Mouse (Mus musculus): ENCODE measurements around the gene E130116L18Rik. TPM values are rescaled to one million over a fixed set of nuclear protein-coding genes. Genes with fewer than 3 reads are reported as not detected.
"Not testable (repeated sequence)": the region's sequence is repeated elsewhere in the genome, so short reads cannot be mapped to it uniquely, and the experiment has no call there.

Gene E130116L18Rik
- polyA plus RNA-seq, 1 experiment: not detected

DNA sequence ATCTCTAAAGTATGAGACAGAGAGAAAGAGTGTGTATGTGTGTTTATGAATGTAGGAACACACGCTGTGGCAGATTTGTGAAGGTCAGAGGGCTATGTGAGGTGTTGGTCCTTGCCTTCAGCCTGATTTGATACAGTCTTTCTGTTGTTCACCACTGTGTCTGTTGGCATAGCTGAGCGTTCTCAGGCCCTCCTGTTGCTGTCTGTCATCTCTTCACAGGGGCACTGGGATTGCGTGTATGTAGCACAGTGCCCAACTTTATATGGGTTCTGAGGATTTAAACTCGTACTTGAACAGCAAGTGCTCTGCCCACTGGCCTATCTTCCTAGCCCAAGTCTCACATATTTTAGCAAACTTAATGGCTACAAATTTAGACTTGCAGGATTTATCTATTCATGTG is 39.4 kb downstream of the E130116L18Rik start:
- H3K36me3 ChIP-seq (ENCODE audit: control insufficient read depth, insufficient read depth, low read length): no peaks in the 10 kb centered on the region
- WGBS: 91% methylated on average over 4 of the region's 4 CpGs
- H3K27ac ChIP-seq (ENCODE audit: insufficient read depth, low read depth, low read length): no peak overlapping the region
- no peaks in the 10 kb centered on the region for H3K27me3 ChIP-seq (ENCODE audit: control insufficient read depth, insufficient read depth, low read length)
- no peaks in the 10 kb centered on the region for H3K4me1 ChIP-seq (ENCODE audit: control insufficient read depth, insufficient read depth, insufficient read length, low read length)
- TF ChIP-seq CTCF (IDR thresholded peaks at IDR 0.05; ENCODE audit: extremely low read depth, insufficient read length, insufficient replicate concordance, low read depth, low read length): no peak
- no peak for TF ChIP-seq POLR2A (IDR thresholded peaks at IDR 0.05; ENCODE audit: low read depth, low read length)
- H3K4me3 ChIP-seq (ENCODE audit: low read depth, low read length): no peak overlapping the region

DNA sequence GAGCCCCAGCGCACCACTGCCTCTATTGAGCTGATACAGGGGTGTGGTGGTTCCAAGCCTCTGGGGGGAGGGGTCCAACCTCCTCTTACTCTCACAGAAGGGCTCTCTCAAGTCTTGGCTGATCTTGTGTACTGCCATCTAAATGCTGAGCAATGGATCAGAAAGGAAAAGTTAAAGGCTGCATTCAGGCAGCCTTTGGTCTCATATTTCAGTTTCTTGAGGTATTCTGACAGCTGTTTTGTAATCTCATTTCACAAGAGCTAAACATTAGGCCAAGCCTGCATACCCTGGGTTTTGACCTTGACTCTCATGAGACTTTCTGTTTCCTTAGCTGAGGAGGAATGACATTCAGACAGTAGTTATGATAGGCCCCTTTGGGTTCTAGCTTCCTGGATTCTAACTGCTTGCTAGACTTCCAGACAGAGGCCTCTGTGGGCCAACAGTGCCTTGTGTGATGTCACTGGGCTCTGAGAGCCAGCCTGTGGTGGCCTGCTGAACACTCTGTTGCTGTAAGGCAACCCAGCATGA is 41.9 kb downstream of the E130116L18Rik start, which contains the start of gene Galntl5:
TSS of gene Galntl5 (plus strand) at position 457 of the 528 bp plus-strand sequence.
- no peak within 1 kb of the TSS for H3K4me3 ChIP-seq (ENCODE audit: low read depth, low read length)
- H3K4me1 ChIP-seq (ENCODE audit: control insufficient read depth, insufficient read depth, insufficient read length, low read length): no peaks in the 10 kb centered on the region
- no peak within 1 kb of the TSS for H3K27ac ChIP-seq (ENCODE audit: insufficient read depth, low read depth, low read length)
- TF ChIP-seq POLR2A (IDR thresholded peaks at IDR 0.05; ENCODE audit: low read depth, low read length) (no peak), CTCF (IDR thresholded peaks at IDR 0.05; ENCODE audit: extremely low read depth, insufficient read length, insufficient replicate concordance, low read depth, low read length) (no peak)
- no peaks in the 10 kb centered on the region for H3K36me3 ChIP-seq (ENCODE audit: control insufficient read depth, insufficient read depth, low read length)
- 85% methylated on average over 1 of the region's 1 CpGs for WGBS
- no peaks in the 10 kb centered on the region for H3K27me3 ChIP-seq (ENCODE audit: control insufficient read depth, insufficient read depth, low read length)

- no peaks in the 10 kb centered on the region for H3K4me1 ChIP-seq (ENCODE audit: control insufficient read depth, insufficient read depth, insufficient read length, low read length)
- no peak overlapping the region for H3K4me3 ChIP-seq (ENCODE audit: low read depth, low read length)
- no peak for TF ChIP-seq POLR2A (IDR thresholded peaks at IDR 0.05; ENCODE audit: low read depth, low read length)
- TF ChIP-seq CTCF (IDR thresholded peaks at IDR 0.05; ENCODE audit: extremely low read depth, insufficient read length, insufficient replicate concordance, low read depth, low read length): no peak
- 88% methylated on average over 3 of the region's 3 CpGs for WGBS
- no peak overlapping the region for H3K27ac ChIP-seq (ENCODE audit: insufficient read depth, low read depth, low read length)
- no peaks in the 10 kb centered on the region for H3K36me3 ChIP-seq (ENCODE audit: control insufficient read depth, insufficient read depth, low read length)
- H3K27me3 ChIP-seq (ENCODE audit: control insufficient read depth, insufficient read depth, low read length): no peaks in the 10 kb centered on the region
Measured at GRCm38 (mm10) chr5:25179936-25180488, 42.9 kb downstream of the E130116L18Rik start.

GRCm38 (mm10) chr5:25179284-25179683 is 43.7 kb downstream of the E130116L18Rik start:
- Histone ChIP-seq H3K36me3 (ENCODE audit: control insufficient read depth, insufficient read depth, low read length) (no peaks in the 10 kb centered on the region), H3K4me1 (ENCODE audit: control insufficient read depth, insufficient read depth, insufficient read length, low read length) (no peaks in the 10 kb centered on the region), H3K27ac (ENCODE audit: insufficient read depth, low read depth, low read length) (no peak overlapping the region), H3K27me3 (ENCODE audit: control insufficient read depth, insufficient read depth, low read length) (no peaks in the 10 kb centered on the region), H3K4me3 (ENCODE audit: low read depth, low read length) (no peak overlapping the region)
- TF ChIP-seq POLR2A (IDR thresholded peaks at IDR 0.05; ENCODE audit: low read depth, low read length): no peak
- no peak for TF ChIP-seq CTCF (IDR thresholded peaks at IDR 0.05; ENCODE audit: extremely low read depth, insufficient read length, insufficient replicate concordance, low read depth, low read length)
- 95% methylated on average over 4 of the region's 4 CpGs for WGBS

DNA sequence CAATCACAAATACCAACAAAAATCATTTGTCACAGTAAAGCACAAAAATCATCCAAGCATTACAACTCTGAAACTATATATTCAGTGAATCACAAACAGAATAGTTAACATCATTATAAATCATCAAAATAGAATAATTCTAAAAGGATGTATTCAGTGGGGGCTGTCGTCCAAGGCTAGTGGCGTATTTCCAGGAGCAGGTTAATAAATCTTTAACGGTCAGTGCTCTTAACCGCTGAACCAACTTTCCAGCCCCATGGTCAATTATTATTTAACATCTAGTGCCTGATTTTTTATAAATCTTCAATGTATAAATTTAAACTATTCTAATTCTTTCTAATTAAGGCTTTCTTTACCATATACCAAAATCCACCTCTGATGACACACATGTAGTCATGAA is 44.4 kb downstream of the E130116L18Rik start:
- H3K36me3 ChIP-seq (ENCODE audit: control insufficient read depth, insufficient read depth, low read length); H3K27ac ChIP-seq (ENCODE audit: insufficient read depth, low read depth, low read length); H3K4me1 ChIP-seq (ENCODE audit: control insufficient read depth, insufficient read depth, insufficient read length, low read length); H3K4me3 ChIP-seq (ENCODE audit: low read depth, low read length); H3K27me3 ChIP-seq (ENCODE audit: control insufficient read depth, insufficient read depth, low read length): not testable (repeated sequence)
- 85% methylated on average over 4 of the region's 4 CpGs for WGBS

DNA sequence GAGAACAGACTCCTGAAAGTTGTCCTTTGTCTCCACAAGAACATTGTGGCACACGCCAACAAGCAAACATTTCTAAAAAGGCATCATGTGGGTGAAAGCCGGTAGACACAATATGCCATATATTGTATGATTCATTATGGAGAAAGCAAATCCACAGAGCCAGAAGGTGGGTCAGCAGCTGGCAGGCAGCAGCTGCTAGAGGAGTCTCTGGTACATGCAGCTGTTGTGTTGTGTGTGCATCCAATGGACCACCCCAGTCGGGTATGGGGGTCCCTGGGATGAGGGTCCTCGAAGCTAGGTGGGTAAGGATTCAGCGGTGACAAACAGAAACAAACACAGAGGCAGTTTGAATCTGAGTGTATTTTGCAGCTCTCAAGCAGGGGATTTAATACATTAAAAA is 45.0 kb downstream of the E130116L18Rik start:
- not testable (repeated sequence) for H3K27me3 ChIP-seq (ENCODE audit: control insufficient read depth, insufficient read depth, low read length); H3K4me3 ChIP-seq (ENCODE audit: low read depth, low read length); H3K4me1 ChIP-seq (ENCODE audit: control insufficient read depth, insufficient read depth, insufficient read length, low read length); H3K36me3 ChIP-seq (ENCODE audit: control insufficient read depth, insufficient read depth, low read length); H3K27ac ChIP-seq (ENCODE audit: insufficient read depth, low read depth, low read length)
- WGBS: 90% methylated on average over 5 of the region's 5 CpGs

Other genes with a start within 250 kb of the E130116L18Rik start
- gene Prkag2, start 122.5 kb downstream of the E130116L18Rik start, polyA plus RNA-seq (2012; rRNA removed): 7.6 and 13.8 TPM in 2 replicates
- gene Galntl5, start 41.7 kb downstream of the E130116L18Rik start, polyA plus RNA-seq (2012; rRNA removed): not detected in 2 replicates
- gene Galnt11, start 1.2 kb downstream of the E130116L18Rik start, polyA plus RNA-seq (2012; rRNA removed): 3.1 and 7.7 TPM in 2 replicates

Data from small intestine, adult 2 months (tissue).